Mouse (Mus musculus) CH12.LX (cell line): Measurements from ENCODE around the gene Noc3l.

Experiments
- CHD2 ChIP-seq: IDR thresholded peaks from 2 replicates; pipeline ENCODE4 v1.6.1; 2011; ENCODE audit warnings: low read length, improper control_type of control experiment
- CTCF ChIP-seq, 2 experiments: IDR thresholded peaks in 1 of 2; conservative IDR thresholded peaks in 1 of 2; 2 replicates each; pipeline ENCODE4 v1.5.1; 2011 to 2012; ENCODE audit warnings: low read depth in 2 of 2, low read length in 2 of 2, improper control_type of control experiment in 1 of 2, inconsistent platforms in 1 of 2, mild to moderate bottlenecking in 1 of 2, moderate library complexity in 1 of 2
- EP300 ChIP-seq: IDR thresholded peaks from 2 replicates; pipeline ENCODE4 v1.6.1; 2011; ENCODE audit warnings: low read length, improper control_type of control experiment
- MAX ChIP-seq: IDR thresholded peaks from 2 replicates; pipeline ENCODE4 v1.6.1; 2011; ENCODE audit warnings: low read length, improper control_type of control experiment
- POLR2A ChIP-seq: IDR thresholded peaks from 2 replicates; pipeline ENCODE4 v1.6.1; 2011; ENCODE audit warnings: low read depth, mild to moderate bottlenecking, improper control_type of control experiment, low read length
- POLR2AphosphoS2 ChIP-seq: IDR thresholded peaks from 2 replicates; pipeline ENCODE4 v1.6.1; 2011; ENCODE audit warnings: low read depth, low read length, improper control_type of control experiment
- RCOR1 ChIP-seq: conservative IDR thresholded peaks from 2 replicates; pipeline ENCODE4 v1.6.1; 2012; ENCODE audit warnings: low read depth, mild to moderate bottlenecking, inconsistent platforms, low read length, improper control_type of control experiment
- ZC3H11A ChIP-seq: IDR thresholded peaks from 2 replicates; pipeline ENCODE4 v1.6.1; 2012; ENCODE audit warnings: low read depth, mild to moderate bottlenecking, inconsistent platforms, low read length, improper control_type of control experiment

DNA sequence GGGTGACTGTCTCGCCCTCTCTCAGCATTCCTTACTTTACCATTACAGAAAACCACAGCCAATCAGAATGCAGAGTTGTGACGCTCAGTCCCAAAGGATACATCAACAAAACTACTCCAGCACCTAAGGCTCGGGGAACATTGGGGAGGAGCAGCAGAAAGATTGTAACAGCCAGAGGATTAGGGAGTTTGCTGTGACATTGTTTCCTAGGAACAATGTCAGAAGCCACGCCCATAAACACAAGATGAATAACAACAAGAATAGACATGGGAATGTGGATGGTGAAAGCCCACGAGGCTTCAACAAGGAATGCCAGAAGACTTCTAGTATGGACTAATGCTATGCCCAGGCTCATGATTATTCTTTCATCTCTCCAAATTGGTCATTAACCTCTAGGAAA, 61.0 kb downstream of the Noc3l start:
- TF ChIP-seq CHD2 (no peak), CTCF (conservative IDR thresholded peaks at IDR 0.05 in 1 of 2, IDR thresholded peaks at IDR 0.05 in 1 of 2; ENCODE audit: low read depth in 2 of 2, low read length in 2 of 2) (no peak), RCOR1 (no peak), EP300 (no peak), POLR2A (no peak), POLR2AphosphoS2 (no peak), MAX (no peak), ZC3H11A (no peak)
